ENCODE assay signal across 8 mouse cellular contexts in the genomic region with DNA sequence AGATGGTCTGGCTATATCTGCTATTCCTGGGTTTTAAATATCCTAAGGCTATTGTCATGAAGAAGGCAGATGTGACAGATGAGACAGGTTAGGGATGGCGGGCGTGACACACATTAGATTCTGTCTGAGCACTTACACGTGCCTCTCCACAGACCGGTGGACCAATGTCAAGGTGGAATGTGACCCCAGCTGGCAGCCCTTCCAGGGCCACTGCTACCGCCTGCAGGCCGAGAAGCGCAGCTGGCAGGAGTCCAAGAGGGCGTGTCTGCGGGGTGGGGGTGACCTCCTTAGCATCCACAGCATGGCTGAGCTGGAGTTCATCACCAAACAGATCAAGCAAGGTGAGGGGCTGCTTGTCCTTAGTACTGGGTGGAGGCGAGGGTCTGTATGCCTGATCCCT. TPM values are rescaled to one million over a fixed set of nuclear protein-coding genes. Genes with fewer than 3 reads are reported as not detected.
DNase-seq lines count a peak whose midpoint lies in the region; ATAC-seq and TF ChIP-seq lines count a peak whose summit lies in the region.

No protein-coding gene starts in this region.

- H3K27ac ChIP-seq in hindbrain, embryonic 16.5 days (ENCODE audit: low read depth, low read length) = no peak overlapping the region
- H3K27ac ChIP-seq in left cerebral cortex, adult 2 months = no peak overlapping the region

- no peak for ATAC-seq in hindbrain, embryonic 16.5 days

- intact Hi-C loops in left cerebral cortex, adult 2 months (cut with DNase I) = no loop called here

- DNase-seq in cerebellum, postnatal 10 days = peak; percentile 78 to 79
- DNase-seq in cerebellum, adult 11 months = no peak
- peak; percentile 51 for DNase-seq in right cerebral cortex, postnatal 4 days
- no peak for DNase-seq in right cerebral cortex, postnatal 10 days (ENCODE audit: low spot score in 2 of 2)
- peak; percentile 76 to 81 for DNase-seq in lung, postnatal 4 days
- DNase-seq in left cerebral cortex, adult 2 months (ENCODE audit: extremely low spot score in 1 of 2, low spot score in 2 of 2) = no peak
- DNase-seq in cerebellum, adult 18-20 months = no peak

- peaks cover 4% of the 10 kb centered on the region; the same call in 1 of the 2 replicates for H3K4me1 ChIP-seq in hindbrain, embryonic 16.5 days (ENCODE audit: control insufficient read depth, insufficient read depth, low read depth, low read length)

- no peak for TF ChIP-seq CTCF in left cerebral cortex, adult 2 months (IDR thresholded peaks at IDR 0.05)

- no peaks in the 10 kb centered on the region for H3K27me3 ChIP-seq in hindbrain, embryonic 16.5 days (replicated peaks; ENCODE audit: control insufficient read depth, insufficient read depth, low read length)

- no peak overlapping the region for H3K4me3 ChIP-seq in hindbrain, embryonic 16.5 days (ENCODE audit: low read length)
- H3K4me3 ChIP-seq in left cerebral cortex, adult 2 months = no peak overlapping the region

- no peaks in the 10 kb centered on the region for H3K36me3 ChIP-seq in hindbrain, embryonic 16.5 days (ENCODE audit: control insufficient read depth, insufficient read depth, low read length)

- WGBS in hindbrain, embryonic 16.5 days = 42% methylated on average over 10 of the region's 10 CpGs

- H3K4me2 ChIP-seq in hindbrain, embryonic 16.5 days (ENCODE audit: low read length) = no peak overlapping the region

- peak overlapping the region; percentile 35; the same call in 1 of the 2 replicates for H3K9ac ChIP-seq in hindbrain, embryonic 16.5 days (ENCODE audit: low read depth, low read length)

- no peaks in the 10 kb centered on the region for H3K9me3 ChIP-seq in hindbrain, embryonic 16.5 days (ENCODE audit: control insufficient read depth, low read length)

RNA-seq across cellular contexts. Expression of gene Mrc2, which starts 39.3 kb away (rescaled TPM):
- polyA plus RNA-seq in hindbrain, embryonic 16.5 days (2015; fragmentation: Nextera tagmentation; extraction: Ambion mirVana) = 4.9 and 7.4 TPM in 2 replicates
- 1 to 10 TPM; 5.1 to 7.2 TPM for total RNA-seq in left cerebral cortex, adult 2 months (2021)

Comparison
In these comparisons a context has a peak if more than half of its experiments do, and no peak if none do; other contexts are left out.
1. DNase-seq: peak in cerebellum, postnatal 10 days (2 of 2), right cerebral cortex, postnatal 4 days (single experiment) and lung, postnatal 4 days (2 of 2); none in cerebellum, adult 11 months (single experiment), right cerebral cortex, postnatal 10 days (0 of 2), left cerebral cortex, adult 2 months (0 of 2) and cerebellum, adult 18-20 months (0 of 2).